Mouse (Mus musculus) bone marrow, adult 2 months (tissue): ENCODE results near the gene Zfp970. TPM values are rescaled to one million over a fixed set of nuclear protein-coding genes. Genes with fewer than 3 reads are reported as not detected.
A peak's percentile ranks its signal among the peaks of the same experiment; 100 is the strongest.
"Not testable (repeated sequence)": the region's sequence is repeated elsewhere in the genome, so short reads cannot be mapped to it uniquely, and the experiment has no call there.

ENCODE experiments used
- H3K27ac ChIP-seq: fragments of 200-500 bp; 2 replicates; pipeline ENCODE4 v1.5.1; 2012; ENCODE audit warnings: low read depth, mild to moderate bottlenecking, control low read depth, inconsistent platforms, low read length; ENCODE audit not compliant: control insufficient read depth, poor library complexity, insufficient read depth
- H3K4me1 ChIP-seq: fragments of 200-500 bp; 2 replicates; pipeline ENCODE4 v1.6.1; 2011; ENCODE audit warnings: low read length; ENCODE audit not compliant: control insufficient read depth, insufficient read depth
- H3K4me3 ChIP-seq: fragments of 200-500 bp; replicated peaks from 2 replicates; pipeline ENCODE3; 2011; ENCODE audit warnings: mild to moderate bottlenecking, low read depth, low read length, control low read depth; ENCODE audit not compliant: control insufficient read depth
- WGBS: fragments of 180-500 bp; shearing (Covaris S2); methylation state at CpG from one replicate; pipeline ENCODE4 v1.1.7; 2018; 5-methylcytosine and 5-hydroxymethylcytosine counted together
- polyA plus RNA-seq: library from polyadenylated mRNA; stranded (reverse); fragments of >200 nt; gene quantifications from 2 replicates; pipeline ENCODE4 v1.2.4, GENCODE M21; 2011; ENCODE audit warnings: low replicate concordance; ENCODE audit not compliant: missing spikeins, insufficient read depth, insufficient read length

The Zfp970 gene
- 4.1 and 6.8 TPM in 2 replicates for polyA plus RNA-seq

GRCm38 (mm10) chr2:177464676-177465075 is at the start of gene Zfp970:
Zfp970 (plus strand) TSS chr2:177464733.
- not testable (repeated sequence) for H3K27ac ChIP-seq, H3K4me1 ChIP-seq, H3K4me3 ChIP-seq
- 9% methylated on average over 8 of the region's 9 CpGs for WGBS

DNA sequence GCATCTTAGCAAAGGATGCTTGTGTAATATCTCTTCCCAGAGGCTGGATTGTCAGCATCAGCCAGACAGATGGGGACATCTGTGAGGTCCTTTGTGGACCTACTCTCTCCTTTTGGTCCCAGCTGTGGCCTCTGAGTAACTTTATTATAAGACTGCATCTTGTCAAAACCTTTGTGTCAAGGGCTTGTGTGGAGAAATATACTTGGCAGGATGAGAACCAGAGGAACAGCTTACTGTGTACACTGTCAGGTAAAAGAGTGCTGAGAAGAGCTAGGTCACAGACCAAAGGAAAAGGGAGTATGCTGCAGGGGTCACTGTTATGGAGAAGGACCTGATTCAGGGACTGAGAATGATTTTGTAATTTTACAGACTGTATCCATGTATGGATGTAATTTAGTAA is 3.7 kb downstream of the Zfp970 start:
- H3K27ac ChIP-seq, H3K4me3 ChIP-seq, H3K4me1 ChIP-seq: not testable (repeated sequence)

DNA sequence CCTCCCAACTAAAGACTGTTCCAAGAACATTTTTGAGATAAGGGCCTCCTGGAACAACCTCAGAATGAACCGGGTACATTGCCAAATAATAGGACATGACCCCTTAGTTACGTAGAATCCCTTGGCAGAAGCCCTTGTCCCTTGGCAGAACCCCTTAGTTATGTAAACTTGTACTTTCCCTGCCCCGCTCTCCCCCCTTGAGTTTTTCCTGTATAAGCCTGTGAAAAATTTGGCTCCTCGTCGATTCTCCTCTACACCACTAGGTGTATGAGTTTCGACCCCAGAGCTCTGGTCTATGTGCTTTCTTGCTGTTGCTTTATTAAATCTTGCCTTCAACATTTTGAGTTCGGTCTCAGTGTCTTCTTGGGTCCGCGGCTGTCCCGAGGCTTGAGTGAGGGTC is 7.7 kb downstream of the Zfp970 start:
- H3K27ac ChIP-seq, H3K4me1 ChIP-seq, H3K4me3 ChIP-seq: not testable (repeated sequence)
- WGBS: 81% methylated on average over 7 of the region's 10 CpGs

GRCm38 (mm10) chr2:177481971-177482370 is 17.4 kb downstream of the Zfp970 start:
- not testable (repeated sequence) for H3K27ac ChIP-seq, H3K4me1 ChIP-seq, H3K4me3 ChIP-seq
- 60% methylated on average over 1 of the region's 1 CpGs for WGBS

- not testable (repeated sequence) for H3K4me1 ChIP-seq, H3K27ac ChIP-seq, H3K4me3 ChIP-seq
- 77% methylated on average over 11 of the region's 11 CpGs for WGBS
These were observed 18.9 kb downstream of the Zfp970 start for GRCm38 (mm10) chr2:177483238-177483948.

- peak within 1 kb of the TSS; percentile 34 for H3K4me3 ChIP-seq
These were observed 33.5 kb downstream of the Zfp970 start, which contains the start of gene Gm14403 for GRCm38 (mm10) chr2:177498067-177498466. Gm14403 (plus strand) TSS chr2:177498215.

DNA sequence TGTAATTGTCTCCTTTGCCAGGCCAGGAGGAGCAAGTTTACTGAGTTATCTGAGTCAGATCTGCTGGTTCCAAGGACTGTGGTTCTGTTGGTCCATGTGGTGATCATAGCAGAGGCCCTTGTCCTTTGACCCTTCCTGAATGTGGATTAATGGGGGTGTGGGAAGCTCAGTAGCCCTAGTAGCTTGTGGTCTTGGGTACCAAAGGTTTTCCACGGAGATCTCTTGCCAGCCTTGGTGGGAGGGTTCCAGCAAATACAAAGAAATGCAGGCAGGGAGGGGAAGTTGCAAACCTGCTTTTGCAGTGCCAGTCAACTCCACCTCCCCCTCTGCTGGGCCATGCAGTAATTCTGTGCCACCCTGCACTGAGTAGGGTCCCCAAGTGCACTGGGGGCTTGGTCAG is 34.6 kb downstream of the Zfp970 start:
- not testable (repeated sequence) for H3K4me1 ChIP-seq, H3K4me3 ChIP-seq, H3K27ac ChIP-seq
- 29% methylated on average over 1 of the region's 1 CpGs for WGBS

More at GRCm38 (mm10) chr2:177498067-177498466, 33.5 kb downstream of the Zfp970 start, which contains the start of gene Gm14403:
- WGBS: 14% methylated on average over 7 of the region's 7 CpGs
- H3K27ac ChIP-seq, H3K4me1 ChIP-seq: not testable (repeated sequence)

GRCm38 (mm10) chr2:177505211-177505719 is 40.7 kb downstream of the Zfp970 start:
- not testable (repeated sequence) for H3K27ac ChIP-seq, H3K4me1 ChIP-seq, H3K4me3 ChIP-seq
- WGBS: 89% methylated on average over 1 of the region's 1 CpGs

DNA sequence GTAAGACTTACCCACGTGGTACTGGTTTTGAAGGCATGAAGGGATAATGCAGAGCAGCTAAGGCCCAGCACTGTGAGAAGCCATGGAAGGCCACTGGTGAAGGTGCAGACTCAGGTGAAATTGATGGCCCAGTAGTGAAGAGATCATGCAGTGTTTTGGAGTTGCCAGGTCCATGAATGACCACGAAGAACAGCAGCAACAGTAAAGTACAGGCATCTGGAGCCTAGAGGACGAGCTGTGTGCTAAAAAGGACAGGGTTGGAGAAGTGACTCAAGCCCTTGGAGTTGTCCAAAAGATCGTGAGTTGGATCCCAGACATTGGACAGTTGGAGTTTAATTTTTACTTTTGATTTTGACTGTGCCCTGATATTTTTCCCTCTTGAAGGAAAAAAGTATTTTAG is 46.8 kb downstream of the Zfp970 start:
- not testable (repeated sequence) for H3K4me1 ChIP-seq, H3K4me3 ChIP-seq, H3K27ac ChIP-seq
- WGBS: 56% methylated on average over 4 of the region's 4 CpGs

DNA sequence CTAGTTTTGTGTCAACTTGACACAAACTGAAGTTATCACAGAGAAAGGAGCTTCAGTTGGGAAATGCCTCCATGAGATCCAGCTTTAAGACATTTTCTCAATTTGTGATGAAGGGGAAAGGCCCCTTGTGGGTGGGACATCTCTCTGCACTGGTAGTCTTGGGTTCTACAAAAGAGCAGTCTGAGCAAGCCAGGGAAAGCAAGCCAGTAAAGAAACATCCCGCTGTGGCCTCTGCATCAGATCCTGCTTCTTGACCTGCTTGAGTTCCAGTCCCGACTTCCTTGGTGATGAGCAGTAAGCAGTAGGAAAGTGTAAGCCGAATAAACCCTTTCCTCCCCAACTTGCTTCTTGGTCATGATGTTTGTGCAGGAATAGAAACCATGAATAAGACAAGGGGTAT is 47.4 kb downstream of the Zfp970 start:
- not testable (repeated sequence) for H3K4me1 ChIP-seq, H3K4me3 ChIP-seq, H3K27ac ChIP-seq
- WGBS: 79% methylated on average over 3 of the region's 3 CpGs

DNA sequence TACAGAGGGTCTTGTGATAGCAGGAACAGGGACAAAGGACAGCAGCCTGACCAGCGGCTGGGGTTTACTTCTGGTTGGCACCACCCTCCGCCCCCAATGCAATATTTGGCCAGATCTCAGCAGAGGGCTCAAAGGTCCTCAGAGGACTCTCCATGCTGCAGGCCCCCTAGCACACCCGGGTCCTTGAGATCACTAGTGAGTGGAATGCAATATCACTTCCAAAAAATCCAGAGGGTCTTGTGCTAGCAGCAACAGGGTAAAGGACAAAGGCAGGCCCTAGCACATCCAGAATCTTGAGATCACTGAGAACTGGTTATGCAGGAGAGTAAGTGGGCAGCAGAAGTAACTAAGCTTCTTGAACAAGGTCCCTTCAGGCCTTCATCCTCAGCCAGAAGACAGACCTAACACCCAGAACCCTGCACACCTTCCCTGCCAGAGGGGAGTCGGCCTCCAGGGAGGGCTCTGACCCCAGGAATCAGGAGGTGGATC is 49.5 kb downstream of the Zfp970 start:
- H3K4me1 ChIP-seq, H3K27ac ChIP-seq, H3K4me3 ChIP-seq: not testable (repeated sequence)
- 65% methylated on average over 4 of the region's 4 CpGs for WGBS

DNA sequence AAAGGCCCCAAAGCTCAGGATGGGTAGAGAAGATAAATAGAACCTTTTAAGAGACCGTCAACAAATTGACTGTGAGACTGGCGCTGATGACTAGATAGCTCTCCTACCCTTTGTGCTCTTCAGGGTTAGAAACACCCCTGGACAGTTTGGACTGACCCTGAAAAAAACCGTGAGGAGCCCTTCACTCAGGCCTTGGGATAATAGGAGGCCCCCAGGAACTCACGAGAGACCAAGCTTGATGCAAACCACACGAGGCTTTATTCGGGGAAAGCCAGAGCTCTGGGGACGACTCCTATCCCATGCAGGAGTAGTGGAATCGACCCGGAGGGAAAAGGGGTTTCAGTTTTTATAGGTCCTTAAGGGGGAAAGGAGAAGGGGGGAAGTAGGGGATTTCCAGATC is 53.2 kb downstream of the Zfp970 start:
- H3K27ac ChIP-seq, H3K4me1 ChIP-seq, H3K4me3 ChIP-seq: not testable (repeated sequence)
- WGBS: 75% methylated on average over 9 of the region's 9 CpGs

DNA sequence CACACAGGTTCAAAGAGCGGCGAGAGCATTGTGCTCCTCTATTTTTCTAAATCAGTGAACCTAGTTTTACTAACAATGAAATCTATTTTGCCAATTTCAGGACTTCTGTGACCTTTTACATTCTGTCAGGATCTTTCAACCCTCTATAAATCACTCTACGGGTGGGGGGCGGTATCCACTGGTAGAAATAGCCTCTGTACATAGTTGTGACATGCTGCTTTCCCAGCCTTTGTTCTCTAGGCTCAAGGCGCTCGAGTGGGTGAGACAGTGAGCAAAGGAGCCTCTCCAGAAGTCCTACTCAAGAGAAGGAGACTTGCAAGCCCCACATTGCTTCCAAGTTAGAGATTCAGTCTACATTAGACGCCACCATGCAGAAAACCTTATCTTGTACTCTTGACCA is 53.8 kb downstream of the Zfp970 start:
- H3K4me3 ChIP-seq, H3K4me1 ChIP-seq, H3K27ac ChIP-seq: not testable (repeated sequence)
- WGBS: 74% methylated on average over 7 of the region's 7 CpGs

DNA sequence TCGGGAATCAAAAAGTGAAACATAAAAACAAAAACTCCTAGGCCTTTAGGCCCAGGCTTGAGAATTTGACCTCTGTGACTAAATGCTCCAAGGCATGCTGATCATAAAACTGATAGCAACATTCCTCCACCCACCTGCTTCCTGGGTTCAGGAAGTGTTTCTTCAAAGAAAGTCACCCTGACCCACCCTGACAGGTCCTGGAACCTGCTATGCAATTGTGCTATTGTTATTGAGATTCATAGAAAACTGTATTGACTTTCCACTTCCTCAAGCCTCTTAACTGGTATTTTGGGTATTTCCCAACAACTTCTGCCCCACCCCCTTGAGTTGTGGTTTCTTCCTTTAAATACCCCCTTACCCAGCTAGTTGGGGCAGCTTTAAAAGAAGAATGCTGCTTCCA is 54.4 kb downstream of the Zfp970 start:
- WGBS: 86% methylated on average over 1 of the region's 1 CpGs
- H3K27ac ChIP-seq, H3K4me3 ChIP-seq, H3K4me1 ChIP-seq: not testable (repeated sequence)
